Mouse (Mus musculus) spleen, adult 2 months (tissue): ENCODE data around the gene Epn1.

ENCODE experiments used
- CTCF ChIP-seq: fragments of 200-500 bp; IDR thresholded peaks from 2 replicates; pipeline ENCODE4 v1.5.1; 2011; ENCODE audit warnings: mild to moderate bottlenecking, inconsistent platforms; ENCODE audit not compliant: insufficient read depth, insufficient read length, insufficient replicate concordance; ENCODE audit errors: extremely low read depth
- POLR2A ChIP-seq: fragments of 200-500 bp; IDR thresholded peaks from 2 replicates; pipeline ENCODE4 v1.6.1; 2011; ENCODE audit warnings: low read depth, low read length, inconsistent platforms

DNA sequence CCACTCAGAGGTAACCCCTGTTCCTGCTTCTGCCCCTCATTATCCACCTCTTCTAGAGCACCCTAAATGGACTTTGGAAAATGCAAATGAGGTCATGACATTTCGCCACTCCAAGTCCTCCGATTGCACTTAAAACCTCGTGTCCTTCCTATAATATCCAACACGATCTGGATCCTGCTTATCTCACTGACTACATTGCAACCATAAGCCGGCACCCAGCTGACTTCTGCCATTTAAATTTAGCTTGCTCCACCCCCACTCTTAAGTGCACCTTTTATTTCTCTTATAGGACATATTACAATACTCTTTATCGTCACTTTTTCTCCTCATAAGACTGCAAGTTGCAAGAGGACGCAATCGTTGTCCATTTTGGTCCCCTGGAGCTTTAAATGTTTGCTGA, 42.6 kb upstream of the Epn1 start:
- no peak for TF ChIP-seq POLR2A
- no peak for TF ChIP-seq CTCF
